Mouse (Mus musculus) layer of hippocampus, adult 11-12 months (tissue): ENCODE results near the gene Gpc3.

Experiments
- DNase-seq: peaks from one replicate; pipeline ENCODE4 v3.0.0; 2022; ENCODE audit warnings: low spot score

Gene Gpc3

GRCm38 (mm10) chrX:52557489-52557888 is 56.3 kb downstream of the Gpc3 start:
- no peak for DNase-seq

GRCm38 (mm10) chrX:52551296-52551695 is 62.5 kb downstream of the Gpc3 start:
- no peak for DNase-seq

DNA sequence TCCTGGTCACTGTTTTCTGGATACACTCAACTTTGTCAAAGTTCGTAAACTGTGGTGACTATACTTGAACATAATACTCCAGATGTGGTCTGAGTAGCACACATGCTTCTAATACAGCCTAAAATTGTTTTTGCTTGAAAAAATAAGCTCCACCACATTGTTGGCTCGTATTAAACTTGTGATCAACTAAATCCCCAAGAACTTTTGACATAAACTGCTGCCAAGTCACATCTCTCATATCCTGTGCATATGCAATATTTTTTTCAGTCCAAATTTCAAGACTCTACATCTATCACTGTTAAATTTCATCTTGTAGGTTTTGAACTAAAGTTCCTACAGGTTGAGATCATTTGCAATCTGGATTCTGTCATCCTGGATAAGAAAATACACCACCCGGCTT is 69.1 kb downstream of the Gpc3 start:
- no peak for DNase-seq

GRCm38 (mm10) chrX:52537282-52537681 is 76.5 kb downstream of the Gpc3 start:
- no peak for DNase-seq

GRCm38 (mm10) chrX:52533766-52534165 is 80.0 kb downstream of the Gpc3 start:
- no peak for DNase-seq

- no peak for DNase-seq
Measured at GRCm38 (mm10) chrX:52533098-52533497, 80.7 kb downstream of the Gpc3 start.

- DNase-seq: no peak
Measured at GRCm38 (mm10) chrX:52532124-52532523, 81.6 kb downstream of the Gpc3 start.

GRCm38 (mm10) chrX:52526086-52526485 is 87.7 kb downstream of the Gpc3 start:
- no peak for DNase-seq

DNA sequence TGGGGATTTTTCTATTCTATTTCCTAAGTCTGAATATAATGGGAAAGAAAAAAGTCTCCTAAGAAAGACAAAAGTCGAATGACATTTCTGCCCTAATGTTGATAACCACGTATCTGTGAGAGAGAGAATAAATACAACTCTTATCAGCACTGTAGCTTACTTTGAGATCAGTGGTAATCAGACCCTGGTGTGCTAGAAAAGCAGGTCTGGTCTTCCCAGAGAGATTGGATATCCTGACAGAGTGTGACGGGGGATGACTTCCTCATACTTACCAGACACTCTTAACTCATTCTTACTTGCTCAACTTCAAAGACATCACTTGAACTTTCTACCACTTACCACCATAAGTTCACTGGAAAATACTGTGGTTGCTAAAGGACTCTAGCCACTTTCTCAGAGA is 88.6 kb downstream of the Gpc3 start:
- DNase-seq: no peak

- peak; percentile 1 for DNase-seq
Measured at GRCm38 (mm10) chrX:52514553-52514952, 99.2 kb downstream of the Gpc3 start.

DNA sequence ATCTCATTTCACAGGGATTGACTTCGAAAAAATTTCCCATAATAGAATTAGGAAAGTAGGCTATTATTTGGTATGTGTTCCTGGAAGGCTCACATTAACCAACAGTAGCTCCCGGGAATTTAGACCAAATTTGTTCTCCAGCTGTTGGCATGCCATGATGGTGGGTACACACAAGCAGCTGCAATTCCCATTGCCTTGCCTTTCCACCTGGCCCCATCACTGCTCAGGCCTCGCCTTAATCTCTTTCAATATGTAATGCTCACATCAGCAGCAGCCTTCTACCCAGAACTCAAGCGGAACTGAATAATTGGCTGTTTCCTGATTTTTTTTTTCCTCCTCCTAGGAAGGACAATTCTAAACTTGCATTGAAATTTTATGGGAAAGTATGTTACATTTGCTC is 102.6 kb downstream of the Gpc3 start:
- DNase-seq: no peak

DNA sequence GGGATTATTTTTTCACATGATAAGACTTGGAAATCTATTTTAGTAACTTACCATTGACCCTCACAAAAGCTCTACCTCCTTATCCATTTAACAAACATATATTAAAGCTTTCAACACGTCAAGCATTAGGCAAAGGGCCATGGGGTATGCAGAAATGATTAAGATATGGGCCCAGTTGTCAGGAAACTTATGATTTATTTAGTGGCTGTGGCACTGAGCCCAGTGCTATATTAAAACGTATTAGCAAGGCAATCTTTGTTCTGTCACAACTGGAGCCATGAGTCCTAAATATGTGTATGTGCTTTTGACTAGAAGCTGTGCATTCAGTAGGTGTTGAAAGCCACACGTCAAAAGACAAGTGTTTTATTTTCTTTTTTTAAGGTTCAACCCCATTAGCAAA is 109.9 kb downstream of the Gpc3 start:
- no peak for DNase-seq

- no peak for DNase-seq
Measured at GRCm38 (mm10) chrX:52489461-52489860, 124.3 kb downstream of the Gpc3 start.

- DNase-seq: no peak
Measured at GRCm38 (mm10) chrX:52455074-52455588, 158.6 kb downstream of the Gpc3 start.

DNA sequence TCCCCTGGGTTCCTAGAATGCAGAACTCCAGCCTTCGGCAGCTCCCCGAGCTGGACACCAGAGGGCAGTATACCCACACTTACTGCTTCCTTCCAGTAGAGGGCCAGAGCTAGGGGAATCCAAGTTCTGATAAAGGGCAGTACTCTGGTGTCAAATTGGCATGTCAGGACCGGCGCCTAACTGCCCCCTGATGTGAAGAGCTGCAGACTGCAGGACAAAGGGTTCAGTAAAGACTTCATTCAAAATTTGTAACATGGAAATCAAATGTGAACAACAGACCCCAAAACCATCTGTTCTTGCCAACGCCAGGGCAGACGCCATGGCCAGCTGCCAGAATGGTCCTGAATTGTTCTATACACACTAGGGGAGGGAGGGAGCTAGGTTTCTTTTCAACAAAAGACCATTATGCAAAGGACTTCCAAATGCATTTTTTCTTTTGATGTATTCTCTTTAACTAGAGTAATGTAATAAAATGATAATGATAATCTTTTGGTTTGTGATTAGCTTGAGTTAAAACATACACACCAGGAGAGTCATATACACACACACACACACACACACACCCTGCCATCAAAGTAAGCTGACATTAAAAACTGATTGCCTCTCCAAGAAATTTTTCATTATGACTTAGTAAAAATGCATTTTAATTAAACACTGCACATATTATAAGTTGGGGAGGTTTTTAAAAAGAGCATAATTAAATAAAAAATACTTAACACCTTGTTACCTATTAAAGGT is 160.1 kb downstream of the Gpc3 start:
- DNase-seq: peak; percentile 66

- DNase-seq: no peak
Measured at GRCm38 (mm10) chrX:52449177-52449576, 164.6 kb downstream of the Gpc3 start.

- no peak for DNase-seq
Measured at GRCm38 (mm10) chrX:52448496-52448895, 165.3 kb downstream of the Gpc3 start.

DNA sequence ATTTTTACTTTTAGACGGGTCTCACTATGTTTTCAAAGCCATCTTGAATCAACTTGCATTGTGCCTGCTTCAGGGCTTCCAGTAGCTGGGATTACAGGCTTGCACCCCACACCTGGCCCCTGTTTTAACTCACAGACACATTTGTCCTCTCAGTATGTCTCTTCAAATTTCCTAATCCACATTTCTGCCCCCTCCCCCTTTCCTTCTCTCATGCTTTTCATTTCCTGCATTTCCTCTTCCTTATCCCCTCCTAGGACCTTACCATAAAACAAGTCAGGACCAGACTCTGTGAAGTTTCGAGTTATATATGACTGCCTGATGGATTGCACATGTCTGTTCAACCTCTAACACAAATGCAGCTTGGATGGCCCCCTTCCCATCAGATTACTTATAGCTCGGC is 167.2 kb downstream of the Gpc3 start:
- DNase-seq: no peak

GRCm38 (mm10) chrX:52444977-52445376 is 168.8 kb downstream of the Gpc3 start:
- DNase-seq: no peak

- peak; percentile 4 for DNase-seq
Measured at GRCm38 (mm10) chrX:52441798-52442197, 172.0 kb downstream of the Gpc3 start.

GRCm38 (mm10) chrX:52439421-52439820 is 174.3 kb downstream of the Gpc3 start:
- DNase-seq: no peak

- DNase-seq: no peak
Measured at GRCm38 (mm10) chrX:52425605-52426004, 188.1 kb downstream of the Gpc3 start.

- DNase-seq: no peak
Measured at GRCm38 (mm10) chrX:52419850-52420249, 193.9 kb downstream of the Gpc3 start.

DNA sequence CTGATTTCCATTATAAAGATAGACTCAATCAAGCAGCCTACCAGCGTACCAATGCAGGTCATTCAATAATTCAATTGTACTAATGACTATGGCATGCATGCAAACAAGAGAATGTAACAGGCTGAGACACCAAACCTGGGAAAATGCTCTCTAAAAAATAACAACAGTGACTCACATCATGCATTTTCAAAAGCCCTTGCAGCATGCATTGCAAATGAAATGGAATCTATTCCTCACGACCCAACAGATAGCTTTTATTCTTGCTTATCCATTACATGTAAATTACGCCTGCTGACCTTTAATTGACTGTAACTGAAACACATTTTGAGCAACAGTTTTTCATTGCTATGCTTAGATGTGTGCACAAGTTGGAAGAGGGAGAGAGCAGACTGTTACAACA is 200.8 kb downstream of the Gpc3 start:
- no peak for DNase-seq
